Mouse (Mus musculus) Muller cell, postnatal 12 days (primary cell): ENCODE data around the gene Etnk1.
"Not testable (repeated sequence)": the region's sequence is repeated elsewhere in the genome, so short reads cannot be mapped to it uniquely, and the experiment has no call there.

Experiments used
- DNase-seq: peaks from one replicate; pipeline ENCODE4 v3.0.0-alpha.2; 2015; ENCODE audit errors: inconsistent ontology term

The Etnk1 gene

DNA sequence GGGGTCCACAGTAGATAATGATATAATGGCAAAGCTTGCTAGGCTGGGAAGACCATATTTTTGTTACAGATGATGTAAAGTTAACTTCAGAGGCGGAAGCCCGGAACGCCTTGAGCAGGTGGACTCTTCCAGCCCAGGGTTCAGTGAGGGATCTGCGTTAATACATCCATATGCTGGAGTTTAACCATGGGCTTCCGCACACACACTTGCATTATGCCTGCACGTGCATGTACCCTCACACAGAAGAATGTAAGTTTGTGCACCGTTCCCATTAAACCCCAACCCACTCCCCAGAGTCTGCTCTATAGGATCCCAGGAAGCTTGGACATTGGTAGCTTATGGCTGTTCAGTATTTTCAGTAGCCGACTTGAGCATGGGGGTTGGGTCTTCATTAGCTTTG is 4.0 kb downstream of the Etnk1 start:
- no peak for DNase-seq

DNA sequence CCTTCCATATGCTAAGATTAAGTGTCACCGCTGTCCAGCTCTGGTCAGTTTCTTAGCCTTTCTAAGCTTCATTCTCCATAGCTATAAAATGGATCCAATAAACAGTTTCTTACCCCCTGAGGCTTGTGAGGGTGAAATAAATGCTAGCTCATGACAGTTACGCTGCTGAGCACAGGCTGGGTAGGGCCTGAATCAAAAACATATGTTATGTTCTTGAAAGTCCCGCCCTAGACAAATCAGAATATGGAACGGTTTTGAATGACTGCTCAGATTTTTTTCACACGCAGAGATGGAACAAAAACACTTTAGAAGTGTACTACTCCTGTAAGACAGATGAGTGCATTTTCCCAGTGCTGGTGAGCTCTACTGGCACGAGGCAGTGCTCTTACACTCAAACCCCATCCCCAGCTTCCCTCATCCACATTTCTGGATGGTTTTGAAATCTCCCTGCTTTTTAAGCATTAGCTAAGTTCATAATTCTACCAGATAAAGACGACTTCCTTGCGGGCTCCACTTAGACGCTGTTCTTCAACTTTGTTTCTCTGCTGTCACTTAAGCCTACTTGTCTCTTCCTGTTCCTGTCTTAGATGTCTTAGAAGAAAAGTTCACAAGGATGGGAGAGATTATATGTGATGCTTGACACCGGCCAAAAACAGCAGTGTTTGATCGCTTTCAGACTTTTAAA is 4.9 kb downstream of the Etnk1 start:
- no peak for DNase-seq

DNA sequence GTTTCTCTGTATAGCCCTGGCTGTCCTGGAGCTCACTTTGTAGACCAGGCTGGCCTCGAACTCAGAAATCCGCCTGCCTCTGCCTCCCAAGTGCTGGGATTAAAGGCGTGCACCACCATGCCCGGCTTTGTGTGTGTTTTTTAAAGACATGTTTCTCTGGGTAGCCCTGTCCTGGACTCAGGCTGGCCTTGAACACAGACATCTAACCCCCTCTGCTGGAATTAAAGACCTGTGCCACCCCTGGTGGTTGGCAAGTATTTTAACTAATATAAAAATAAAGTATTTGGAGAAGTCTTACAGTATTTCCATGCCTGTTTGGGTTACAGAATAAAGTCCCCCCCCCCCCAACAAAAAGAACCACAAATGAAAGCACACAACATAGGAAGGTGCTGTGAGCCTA is 5.7 kb downstream of the Etnk1 start:
- DNase-seq: not testable (repeated sequence)

DNA sequence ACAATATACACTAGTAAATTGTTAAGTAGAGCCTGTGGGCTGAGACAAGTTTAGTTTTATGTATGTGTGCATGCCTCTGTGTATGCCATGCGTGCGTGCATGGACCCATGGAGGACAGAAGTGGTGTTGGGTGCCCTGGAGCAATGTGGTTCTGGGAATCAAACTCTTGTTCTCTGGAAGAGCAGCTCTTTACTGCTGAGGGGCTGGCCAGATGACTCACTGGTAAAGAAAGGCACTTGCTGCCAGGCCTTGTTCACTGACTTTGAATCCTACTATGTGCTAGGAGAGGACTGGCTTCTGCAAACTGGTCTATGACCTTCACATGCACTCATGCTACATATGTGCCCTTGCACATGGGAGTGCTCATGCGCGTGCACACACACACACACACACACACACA is 7.2 kb downstream of the Etnk1 start:
- DNase-seq: no peak

DNA sequence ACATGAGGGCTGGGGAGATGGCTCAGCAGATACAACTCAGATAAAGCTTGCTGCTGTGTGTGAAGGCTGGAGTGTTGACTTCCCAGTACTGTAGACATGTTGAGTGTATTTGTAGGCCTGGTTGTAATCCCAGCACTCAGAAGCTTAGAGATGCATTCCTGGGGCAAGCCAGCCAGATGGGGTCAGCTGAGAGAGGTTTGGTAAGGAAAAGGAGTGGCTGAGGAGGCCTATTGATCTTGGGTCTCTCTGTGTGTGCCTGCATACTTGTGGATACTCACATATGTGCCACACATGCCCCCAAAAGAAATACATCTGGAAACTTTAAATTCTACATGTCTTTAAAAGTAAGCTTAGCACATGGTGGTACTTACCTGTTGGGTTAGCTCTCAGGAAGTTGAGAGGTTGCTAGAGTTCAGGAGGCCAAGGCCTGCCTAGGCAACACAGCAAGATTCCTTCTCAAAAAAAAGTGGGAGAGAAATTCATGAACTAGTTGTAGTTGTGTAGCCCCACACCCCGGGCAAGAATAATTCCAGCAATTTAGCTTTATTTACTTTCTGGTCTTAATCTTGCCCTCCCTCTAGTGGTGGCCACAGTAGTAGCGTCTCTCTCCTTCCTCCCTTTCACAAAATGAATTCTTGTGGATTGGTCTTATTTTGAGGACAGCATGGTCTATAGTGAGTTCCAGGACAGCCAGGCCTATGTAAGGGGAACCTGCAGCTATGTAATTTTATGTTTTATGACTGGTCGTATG is 8.1 kb downstream of the Etnk1 start:
- DNase-seq: peak; percentile 36

DNA sequence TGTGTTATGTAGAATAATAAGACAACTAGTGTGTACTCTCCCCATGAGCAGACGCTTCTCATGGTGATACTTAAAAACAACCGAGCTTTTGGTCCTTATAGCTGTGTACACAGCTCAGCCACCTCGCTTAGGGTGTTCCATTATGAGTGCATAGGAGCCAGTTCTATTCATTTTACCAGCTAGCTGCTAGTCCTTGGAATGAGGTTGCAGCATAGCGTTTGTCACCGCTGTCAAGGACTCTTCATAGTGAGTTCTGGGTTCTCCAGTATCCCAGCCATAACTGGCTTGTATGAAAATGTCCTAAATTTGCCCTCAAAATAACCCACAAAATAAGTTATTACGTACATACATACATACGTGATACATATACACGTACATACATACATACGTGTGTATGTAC is 9.1 kb downstream of the Etnk1 start:
- no peak for DNase-seq

DNA sequence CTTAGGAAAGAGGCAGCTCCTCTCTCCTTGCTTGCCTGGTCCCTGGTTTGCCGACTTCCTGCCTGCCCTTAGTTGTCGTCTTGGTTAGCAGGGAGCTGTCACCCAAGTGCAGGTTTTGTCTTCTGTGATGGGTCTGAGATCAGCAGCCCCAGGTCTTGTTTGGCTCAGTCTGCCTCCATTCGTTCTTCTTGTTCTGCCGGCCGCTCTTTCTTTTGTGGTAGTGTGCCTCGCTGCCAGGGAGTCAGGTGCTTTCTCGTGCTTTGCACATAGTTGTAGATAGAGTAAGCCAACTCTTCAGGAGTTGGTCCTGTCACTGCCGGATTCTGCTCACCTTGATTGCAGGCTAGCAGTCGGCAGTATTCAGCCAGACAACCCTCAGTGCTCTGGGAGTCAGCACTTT is 9.6 kb downstream of the Etnk1 start:
- no peak for DNase-seq

DNA sequence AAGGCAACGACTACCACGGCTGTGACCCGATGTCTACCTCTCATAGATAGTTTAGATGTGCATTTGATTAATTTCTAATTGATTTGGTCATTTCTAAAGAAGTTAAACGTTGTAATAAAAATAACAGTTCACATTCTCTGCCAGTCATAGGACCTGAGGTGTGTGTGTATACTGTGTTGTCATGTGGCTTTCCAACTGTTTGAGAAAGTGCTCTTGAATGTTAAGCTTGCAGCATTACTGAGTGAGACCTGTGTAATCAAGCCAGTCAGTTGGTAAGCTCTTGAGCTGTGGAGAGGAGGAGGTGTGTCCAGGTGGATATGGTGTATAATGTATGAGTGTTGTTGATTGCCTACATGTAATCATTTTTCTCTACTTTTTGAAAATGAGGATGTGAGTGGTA is 12.2 kb downstream of the Etnk1 start:
- DNase-seq: no peak

DNA sequence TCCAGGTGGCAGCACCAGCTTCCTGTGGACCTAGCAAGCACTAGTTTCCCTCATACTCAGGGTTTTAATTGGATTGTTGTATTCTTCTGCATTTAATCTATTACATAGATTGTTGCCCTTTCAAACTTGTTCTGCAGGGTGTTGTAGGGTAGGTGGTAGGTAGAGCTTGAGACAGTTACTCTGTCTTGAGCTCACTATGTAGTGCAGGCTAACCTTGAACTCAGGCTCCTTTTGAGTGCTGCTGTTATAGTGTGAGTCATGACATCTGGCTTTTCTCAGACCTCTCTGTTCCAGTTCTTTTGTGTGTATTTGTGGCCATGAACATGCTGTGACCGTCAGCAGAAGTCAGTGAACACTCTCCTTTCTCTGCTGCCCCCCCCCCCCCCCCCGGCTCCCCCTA is 12.7 kb downstream of the Etnk1 start:
- no peak for DNase-seq

DNA sequence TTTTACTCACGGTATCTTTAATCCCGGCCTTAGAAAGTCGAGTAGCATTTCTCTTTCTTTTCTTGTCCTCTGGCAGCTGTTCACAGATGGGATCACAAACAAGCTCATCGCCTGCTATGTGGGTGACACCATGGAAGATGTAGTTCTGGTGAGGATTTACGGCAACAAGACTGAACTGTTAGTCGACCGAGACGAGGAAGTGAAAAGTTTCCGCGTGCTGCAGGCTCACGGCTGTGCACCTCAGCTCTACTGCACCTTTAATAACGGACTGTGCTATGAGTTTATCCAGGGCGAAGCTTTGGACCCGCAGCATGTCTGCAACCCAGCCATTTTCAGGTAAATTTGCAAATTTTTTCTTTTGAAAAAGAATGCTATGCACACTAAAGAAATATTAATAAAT is 13.5 kb downstream of the Etnk1 start:
- no peak for DNase-seq

DNA sequence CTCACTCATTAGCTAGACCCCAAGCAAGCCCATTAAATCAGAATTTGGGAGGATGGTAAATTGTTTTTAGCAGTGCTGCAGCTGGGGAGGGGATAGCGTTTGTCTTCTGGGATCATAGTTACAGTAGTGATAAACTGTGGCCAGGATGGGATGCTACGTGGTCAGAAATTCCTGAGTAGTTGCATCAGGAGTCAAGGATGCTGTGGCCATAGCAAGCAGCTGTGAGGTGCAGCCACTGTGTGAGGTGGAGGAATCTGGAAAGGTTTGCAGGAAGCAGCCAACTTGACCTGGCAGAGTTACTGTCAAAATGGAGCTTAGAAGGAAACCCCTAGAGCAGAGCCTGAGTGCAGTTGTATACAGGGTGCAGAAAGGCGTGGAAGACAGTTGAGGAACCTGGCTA is 17.1 kb downstream of the Etnk1 start:
- no peak for DNase-seq

DNA sequence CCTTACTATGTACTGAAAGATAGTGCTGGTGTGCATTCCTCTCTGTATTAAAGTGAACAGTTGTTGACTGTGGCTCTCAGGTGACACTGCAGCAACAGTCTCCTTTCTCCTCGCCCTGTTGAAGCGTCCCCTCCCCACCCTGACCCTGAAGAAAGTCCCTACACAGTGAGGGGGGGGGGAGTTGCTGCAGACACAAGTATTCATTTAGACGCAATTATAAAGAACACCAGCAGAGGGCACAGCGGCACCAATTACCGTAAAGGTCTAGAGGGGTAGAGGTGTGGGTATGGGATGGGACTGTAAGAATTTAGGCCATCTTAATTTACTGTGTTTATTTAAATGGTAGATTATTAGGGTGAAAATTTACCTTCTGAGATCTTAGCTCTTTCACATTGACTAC is 17.7 kb downstream of the Etnk1 start:
- no peak for DNase-seq

DNA sequence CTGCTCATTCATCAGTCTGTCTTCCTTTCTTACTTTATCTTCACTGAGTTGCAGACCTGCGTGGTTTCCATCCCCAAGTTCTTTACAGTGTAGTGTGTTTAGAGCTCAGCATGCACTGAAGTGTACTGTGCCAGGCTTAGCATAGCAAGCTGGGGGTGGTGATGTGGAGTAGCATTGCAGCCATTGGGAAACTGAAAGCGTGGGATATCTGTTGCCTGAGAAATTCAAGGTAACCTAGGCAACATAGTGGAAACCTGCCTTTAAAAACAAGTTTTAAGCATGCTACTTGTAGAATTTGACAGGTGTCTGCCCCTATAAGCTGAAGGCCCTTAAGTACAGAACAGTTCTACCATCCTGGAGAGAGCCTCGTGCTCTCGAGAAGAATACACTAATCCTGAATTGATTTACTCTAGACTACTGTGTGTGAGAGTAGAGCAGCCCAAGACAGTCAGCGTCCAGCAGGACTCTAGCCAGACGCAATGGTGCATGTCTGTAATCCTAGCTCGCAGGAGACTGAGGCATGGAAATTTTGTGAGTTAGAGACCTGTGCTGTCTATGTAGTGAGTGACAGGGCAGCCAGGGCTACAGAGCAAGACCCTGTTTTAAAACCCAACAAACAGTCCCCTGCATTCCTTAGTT is 23.9 kb downstream of the Etnk1 start:
- no peak for DNase-seq

DNA sequence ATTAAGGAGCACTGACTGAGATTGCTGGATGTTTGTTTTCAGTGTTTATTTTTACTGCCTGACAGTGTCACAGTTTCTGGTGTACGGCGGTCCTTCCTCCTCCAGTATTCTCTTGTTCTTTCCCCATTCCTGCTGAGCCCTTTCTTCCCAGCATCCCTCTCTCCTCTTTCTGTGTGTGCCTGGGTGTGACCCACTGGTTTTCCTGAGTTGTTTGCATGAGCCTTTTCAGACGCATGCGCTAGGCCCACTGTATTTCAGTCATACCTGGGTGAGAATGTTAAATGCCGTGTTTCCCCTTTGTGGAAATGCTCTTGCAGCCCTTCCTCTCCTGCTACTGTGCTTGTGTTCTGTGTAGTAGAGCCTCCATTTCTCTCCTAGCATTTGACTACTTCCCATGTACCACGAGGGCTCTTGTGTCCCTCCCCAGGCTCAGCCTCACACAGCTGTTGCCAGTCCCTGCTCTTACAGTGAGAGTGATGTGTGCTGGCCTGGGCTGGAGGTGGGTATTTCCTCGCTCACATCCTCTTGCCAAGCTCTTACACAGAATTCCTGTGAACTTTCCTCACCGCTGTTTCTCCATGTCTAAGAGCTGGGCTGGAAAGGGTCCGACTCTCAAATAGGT is 24.6 kb downstream of the Etnk1 start:
- no peak for DNase-seq

DNA sequence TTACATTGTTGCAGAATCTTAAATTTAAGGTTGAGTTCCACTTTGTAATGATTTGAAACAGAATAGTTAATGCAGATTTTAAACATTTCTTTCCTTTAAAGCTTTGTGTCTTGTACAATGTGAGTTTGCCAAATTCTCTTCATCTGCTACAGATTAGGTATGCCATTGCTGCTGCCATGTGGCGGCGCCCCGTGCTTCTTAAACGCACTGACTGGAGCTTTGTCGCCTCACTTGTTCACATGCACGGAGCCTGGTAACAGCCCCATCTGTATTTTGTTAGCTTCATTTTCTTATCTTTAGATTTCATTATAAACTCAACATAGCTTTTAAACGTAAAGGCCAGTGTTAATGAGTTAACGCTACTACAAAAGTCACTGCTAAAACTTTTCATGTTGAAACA is 25.7 kb downstream of the Etnk1 start:
- no peak for DNase-seq

DNA sequence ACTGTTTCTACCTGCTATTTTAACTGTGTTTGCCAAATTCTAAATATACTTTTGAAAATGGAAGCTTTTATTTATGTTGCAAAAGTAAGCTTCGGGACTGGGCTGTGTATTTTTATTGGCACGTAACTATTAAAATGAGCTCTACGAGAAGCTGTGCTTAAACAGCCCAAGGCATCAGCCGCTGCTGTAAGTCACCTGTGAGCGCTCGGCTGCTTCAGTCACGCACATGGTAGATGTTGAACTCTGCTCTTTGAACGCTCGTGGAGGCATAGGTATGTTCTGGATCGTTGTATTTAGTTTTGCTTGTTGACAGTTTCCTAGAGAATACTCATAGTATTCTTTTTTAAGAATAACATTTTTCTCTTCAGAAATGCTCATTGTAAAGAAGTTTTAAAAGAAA is 26.1 kb downstream of the Etnk1 start:
- DNase-seq: no peak

DNA sequence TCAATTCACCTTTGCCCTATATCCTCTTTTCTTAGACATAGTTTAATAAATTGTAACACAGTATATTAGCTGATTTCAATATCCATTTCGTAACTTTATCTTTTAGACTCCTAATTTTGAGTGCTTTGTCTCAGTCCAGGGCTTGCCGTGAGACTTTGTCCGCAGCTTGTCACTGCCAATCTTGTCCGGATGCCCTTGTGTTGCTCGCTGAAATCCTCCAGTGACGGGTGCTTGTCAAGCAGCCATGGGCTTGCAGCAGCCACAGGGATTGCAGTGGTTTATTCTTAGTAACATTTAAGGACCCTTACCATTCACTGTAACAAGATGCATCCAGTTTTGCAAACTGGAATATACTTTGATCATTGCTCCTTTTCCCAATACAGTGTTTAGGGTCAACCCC is 26.6 kb downstream of the Etnk1 start:
- DNase-seq: no peak

DNA sequence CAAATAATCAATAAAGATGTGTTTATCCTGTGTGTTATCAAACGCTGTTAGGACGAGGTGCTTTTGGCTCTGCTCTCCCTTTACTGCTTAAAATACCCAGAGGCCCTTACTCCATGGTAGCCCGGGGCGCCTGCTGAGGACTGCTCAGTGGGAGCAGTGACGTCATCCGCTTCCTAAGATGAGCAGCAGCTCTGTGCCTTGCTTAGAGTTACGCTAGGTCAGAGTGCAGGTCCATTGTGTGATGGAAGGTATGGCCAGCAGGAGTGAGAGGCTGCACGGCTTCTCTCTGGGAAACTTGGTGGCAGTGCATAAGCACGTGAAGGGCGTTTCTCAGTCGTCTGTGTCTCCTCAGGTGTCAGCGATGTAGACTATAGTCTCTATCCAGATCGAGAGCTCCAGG is 30.0 kb downstream of the Etnk1 start:
- no peak for DNase-seq

DNA sequence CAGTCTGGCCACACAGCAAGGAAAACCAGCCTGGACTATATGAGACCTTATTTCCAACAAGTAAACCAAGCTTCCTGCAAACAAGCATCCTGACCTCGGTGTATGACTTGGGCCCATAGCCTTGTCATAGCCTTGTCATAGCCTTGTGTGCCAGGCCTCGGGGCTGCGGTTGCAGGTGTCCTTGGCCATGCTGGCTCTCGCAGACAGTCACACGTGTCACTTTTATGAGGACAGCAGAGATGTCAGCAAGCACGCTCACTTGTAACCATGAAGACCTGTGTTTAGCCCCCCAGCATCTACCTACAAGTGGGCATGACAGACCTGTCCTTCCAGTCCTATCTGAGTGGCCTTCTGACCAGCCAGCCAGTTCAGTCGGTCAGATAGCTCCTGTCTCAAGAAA is 31.4 kb downstream of the Etnk1 start:
- no peak for DNase-seq

DNA sequence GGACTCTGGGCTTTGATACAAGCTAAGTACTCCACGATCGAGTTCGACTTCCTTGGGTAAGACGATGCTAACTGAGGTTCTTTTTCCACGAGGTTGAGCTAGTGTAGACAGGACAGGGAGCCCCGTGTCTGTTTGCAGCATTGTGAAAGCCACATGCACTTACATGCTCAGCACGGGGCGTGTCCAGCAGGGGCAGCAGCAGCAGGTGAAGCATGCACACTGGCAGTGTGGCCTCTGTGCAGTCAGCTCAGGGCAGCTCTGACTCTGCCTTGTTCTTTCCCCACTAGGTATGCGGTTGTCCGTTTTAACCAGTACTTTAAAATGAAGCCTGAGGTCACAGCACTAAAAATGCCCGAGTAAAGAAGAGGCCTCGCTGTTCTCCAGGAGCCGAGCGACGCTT is 36.1 kb downstream of the Etnk1 start:
- no peak for DNase-seq

DNA sequence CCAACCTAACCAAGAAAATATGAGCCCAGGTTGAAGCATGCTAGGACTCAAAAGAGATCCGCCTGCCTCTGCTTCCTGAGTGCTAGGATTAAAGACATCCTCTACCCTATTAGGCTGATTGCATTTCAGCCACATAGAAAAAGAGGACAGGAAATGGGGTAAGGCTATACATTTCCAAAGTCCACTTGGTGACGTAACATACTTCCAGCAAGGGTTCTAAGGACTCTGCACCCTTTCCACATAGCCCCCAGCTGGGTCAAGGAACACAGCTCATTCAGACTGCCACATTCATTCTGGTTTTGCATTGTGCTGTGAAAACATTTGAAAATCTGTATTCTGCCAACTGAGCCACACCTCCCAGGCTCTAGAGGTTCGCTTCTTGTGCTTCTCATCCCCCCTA is 41.9 kb downstream of the Etnk1 start:
- DNase-seq: no peak

DNA sequence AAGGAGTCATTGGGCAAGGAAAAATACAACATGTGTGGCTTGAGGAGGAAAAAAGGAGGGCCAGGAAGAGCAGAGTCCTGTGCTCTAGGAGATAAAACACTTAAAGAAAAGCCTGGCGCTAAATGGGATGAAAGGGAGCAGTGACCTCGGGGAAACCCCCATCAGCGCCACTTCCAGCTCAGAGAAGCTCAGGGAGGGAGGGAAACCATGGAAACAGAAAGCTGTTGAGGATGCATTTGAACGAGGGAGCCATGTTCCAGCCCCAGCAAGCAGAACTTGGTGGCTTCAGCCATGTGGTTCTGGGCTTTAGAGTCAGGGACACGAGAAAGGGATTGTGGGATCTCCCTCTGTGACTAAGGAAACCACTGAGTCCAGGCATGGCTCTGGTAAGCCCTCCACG is 45.7 kb downstream of the Etnk1 start:
- DNase-seq: no peak

DNA sequence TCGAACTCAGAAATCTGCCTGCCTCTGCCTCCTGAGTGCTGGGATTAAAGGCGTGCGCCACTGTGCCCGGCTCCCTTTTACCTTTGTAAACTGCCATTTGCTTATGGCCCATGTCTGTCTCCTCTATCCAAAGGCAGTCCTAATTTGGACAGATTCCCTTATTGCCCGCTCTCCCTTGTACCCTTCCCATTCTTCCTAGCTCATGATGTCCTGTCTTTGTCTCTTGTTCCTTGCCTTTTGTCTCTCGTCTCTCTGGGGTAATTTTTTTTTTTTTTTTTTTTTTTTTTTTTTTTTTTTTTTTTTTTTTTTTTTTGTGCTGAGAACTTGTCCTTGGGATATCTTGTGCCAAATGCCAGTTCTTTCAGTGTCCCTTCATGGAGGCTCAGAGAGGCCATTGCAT is 46.4 kb downstream of the Etnk1 start:
- no peak for DNase-seq
